Mouse (Mus musculus) testis, adult 2 months (tissue): ENCODE results near the gene Rxra.

ENCODE experiments used
- CTCF ChIP-seq: fragments of 200-500 bp; IDR thresholded peaks from 2 replicates; pipeline ENCODE4 v1.5.1; 2012; ENCODE audit warnings: low read depth, mild to moderate bottlenecking, inconsistent platforms, low read length, moderate library complexity; ENCODE audit not compliant: control insufficient read depth, insufficient read depth, insufficient replicate concordance
- POLR2A ChIP-seq: fragments of 200-500 bp; IDR thresholded peaks from 2 replicates; pipeline ENCODE4 v1.6.1; 2012; ENCODE audit warnings: low read depth, mild to moderate bottlenecking, inconsistent platforms, low read length, moderate library complexity; ENCODE audit not compliant: control insufficient read depth

DNA sequence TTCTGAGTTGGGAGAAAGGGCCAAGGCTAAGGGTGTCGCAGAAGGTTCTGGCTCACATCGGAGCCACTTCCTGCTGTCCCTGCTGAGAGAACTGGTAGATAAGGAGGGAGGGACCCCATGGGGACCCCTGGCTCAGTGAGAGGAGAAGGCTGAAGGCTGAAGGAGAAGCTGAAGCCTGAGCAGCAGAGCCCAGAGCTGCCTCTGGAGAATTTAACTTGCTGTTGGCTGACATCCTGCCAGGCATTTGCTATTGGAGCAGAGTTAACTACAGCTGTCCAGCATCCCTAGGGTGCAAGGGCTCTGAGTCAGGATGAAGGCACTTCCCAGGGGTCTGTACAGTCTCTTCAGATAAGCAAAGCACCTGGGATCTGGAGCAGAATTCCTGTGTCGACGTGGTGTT lies 122.8 kb downstream of the Rxra start:
- TF ChIP-seq CTCF (no peak), POLR2A (no peak)
